Mouse (Mus musculus) inflammation-experienced regulatory T-cells (primary cell): ENCODE measurements around the gene Ppp1r32. TPM values are rescaled to one million over a fixed set of nuclear protein-coding genes. Genes with fewer than 3 reads are reported as not detected.

Source experiments
- polyA plus RNA-seq, 2 experiments: library from polyadenylated mRNA; unstranded; fragments of 100-300 nt; shearing (Covaris generic); gene quantifications; one replicate each; pipeline ENCODE4 v1.2.1; 2017

Gene Ppp1r32
- polyA plus RNA-seq: under 1 TPM; 0.39 to 0.62 TPM

DNA sequence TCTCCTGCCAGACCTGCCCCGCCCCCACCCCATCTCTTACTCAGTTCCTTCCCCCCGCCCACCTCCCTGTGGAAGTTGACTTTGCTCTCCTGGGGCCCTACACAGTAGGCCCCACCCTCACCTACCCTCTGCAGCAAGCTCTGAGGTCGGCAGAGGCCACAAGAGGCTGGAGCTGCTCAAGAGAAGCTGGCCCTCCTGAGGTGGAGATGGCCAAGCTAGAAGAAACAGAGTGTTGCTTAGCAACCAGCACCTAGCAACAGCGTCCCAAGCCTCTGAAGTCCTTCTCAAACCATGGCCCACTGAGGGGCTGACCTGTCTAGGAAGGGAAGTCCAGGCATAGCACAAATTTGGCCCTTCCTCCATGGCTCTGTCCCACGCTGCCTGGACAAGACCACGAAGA is at the start of gene Ppp1r32:
Gene Ppp1r32, minus strand, starts transcription at position 226 of the 400 bp plus-strand sequence.

DNA sequence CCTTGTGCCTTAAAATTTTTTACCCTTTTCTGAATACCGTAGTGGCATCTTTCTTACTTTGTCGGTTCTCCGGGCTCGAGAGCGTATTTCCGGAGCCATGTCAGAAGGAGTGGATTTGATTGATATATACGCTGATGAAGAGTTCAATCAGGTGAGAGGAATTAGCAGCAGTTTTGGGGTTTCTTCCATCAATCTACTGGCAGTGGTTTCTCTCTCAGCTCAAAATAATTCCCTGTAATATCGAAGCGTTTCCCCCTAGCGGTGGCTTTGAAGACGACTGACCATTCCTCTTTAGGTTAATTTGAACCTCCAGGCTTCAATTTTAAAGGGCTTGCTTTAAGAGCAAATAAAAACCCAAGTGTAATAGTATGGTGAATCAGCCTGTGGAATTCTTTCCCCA is 43.2 kb upstream of the Ppp1r32 start, which contains the start of gene Sdhaf2:
Gene Sdhaf2, minus strand, starts transcription at position 233 of the 400 bp plus-strand sequence.

DNA sequence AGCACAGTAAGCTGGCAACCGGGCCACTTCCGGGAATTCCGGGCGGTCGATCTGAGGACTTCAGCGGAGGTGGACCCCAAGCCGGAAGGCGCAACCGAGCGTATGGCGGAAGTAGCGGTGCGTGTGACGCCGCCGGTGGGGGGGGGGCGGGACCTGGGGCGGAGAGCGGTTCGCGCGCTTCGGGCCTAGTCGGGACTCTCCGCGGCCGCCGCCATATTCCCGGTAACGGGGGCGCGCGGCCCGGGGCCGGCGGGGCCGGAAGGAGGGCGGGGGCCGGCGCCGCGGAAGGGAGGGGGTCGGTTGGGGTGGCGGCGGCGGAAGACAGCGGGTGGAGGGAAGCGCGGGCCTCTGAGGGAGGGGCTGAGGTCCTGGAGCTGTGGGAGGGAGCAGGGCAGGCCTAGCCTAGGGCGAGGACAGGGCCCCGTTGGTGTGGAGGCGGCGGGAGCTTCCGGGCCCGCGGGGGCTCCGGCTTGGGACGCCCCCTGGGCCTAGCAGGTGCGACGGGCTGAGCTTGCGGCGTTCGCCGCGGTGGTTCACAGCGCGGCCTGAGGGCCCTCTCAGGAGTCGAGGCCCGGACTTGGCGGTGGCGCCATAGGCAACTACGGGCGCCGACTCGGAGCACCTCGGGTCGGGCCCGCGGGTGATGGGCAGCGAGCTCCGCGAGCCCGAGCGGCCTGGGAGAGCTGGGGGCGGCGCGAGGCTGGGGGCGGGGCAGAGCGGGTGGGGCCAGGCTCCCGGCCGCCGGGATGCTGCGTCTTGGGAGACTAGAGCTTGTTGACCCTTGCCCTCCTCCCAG is 42.6 kb upstream of the Ppp1r32 start, which contains the start of gene Cpsf7:
Gene Cpsf7, plus strand, starts transcription at position 161 of the 796 bp plus-strand sequence.

DNA sequence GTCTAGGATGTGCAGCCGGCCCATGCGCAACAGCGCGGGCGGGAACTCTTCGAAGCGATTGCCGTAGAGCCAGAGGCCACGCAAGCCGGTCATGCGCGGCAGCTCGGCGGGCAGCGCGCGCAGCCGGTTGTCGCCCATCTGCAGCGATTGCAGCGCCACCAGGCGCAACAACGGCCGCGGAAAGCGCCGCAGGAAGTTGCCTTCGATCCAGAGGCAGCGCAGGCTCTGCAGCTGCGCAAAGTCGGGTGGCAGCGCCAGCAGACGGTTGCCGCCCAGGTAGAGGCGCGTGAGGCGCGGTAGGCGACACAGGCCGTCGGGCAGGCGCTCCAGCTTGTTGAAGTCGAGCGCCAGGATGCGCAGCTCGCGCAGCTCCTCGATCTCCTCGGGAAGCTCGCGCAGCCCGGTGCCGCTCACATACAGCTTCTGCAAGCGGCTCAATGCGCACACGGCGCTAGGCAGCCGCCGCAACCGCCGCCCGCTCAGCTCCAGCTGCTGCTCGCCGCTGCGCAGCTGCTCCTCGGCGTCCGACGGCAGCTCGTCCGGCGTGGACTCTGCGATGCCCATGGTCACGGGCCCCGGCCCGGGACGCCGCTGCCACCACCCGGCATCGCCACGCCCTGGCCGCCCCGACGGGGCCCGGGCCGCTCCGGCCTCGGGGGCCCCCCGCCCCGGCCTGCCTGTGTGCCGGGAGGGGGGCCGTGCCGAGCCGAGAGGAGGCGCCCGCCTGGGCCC is 25.8 kb downstream of the Ppp1r32 start, which contains the start of gene Lrrc10b:
Gene Lrrc10b, minus strand, starts transcription at position 722 of the 732 bp plus-strand sequence.

Other genes with a start within 250 kb of the Ppp1r32 start
- gene Myrf, start 242.2 kb downstream of the Ppp1r32 start, polyA plus RNA-seq: 1 to 10 TPM in 1 of 2 experiments, under 1 TPM in 1; 0.19 to 2.5 TPM
- gene Dagla, start 178.1 kb downstream of the Ppp1r32 start, polyA plus RNA-seq: under 1 TPM; 0.12 to 0.26 TPM
- under 1 TPM; 0.25 to 0.94 TPM for gene Syt7, start 93.8 kb downstream of the Ppp1r32 start, polyA plus RNA-seq
- not detected for gene Lrrc10b, start 25.5 kb downstream of the Ppp1r32 start, polyA plus RNA-seq
- 10 to 100 TPM; 28.3 to 31.8 TPM for gene Cpsf7, start 42.3 kb upstream of the Ppp1r32 start, polyA plus RNA-seq
- 10 to 100 TPM; 77.2 to 94.4 TPM for gene Sdhaf2, start 43.2 kb upstream of the Ppp1r32 start, polyA plus RNA-seq
- 10 to 100 TPM in 1 of 2 experiments, 1 to 10 TPM in 1; 6.7 to 12.1 TPM for gene Tmem216, start 73.3 kb upstream of the Ppp1r32 start, polyA plus RNA-seq
- 10 to 100 TPM; 39.2 to 48.2 TPM for gene Cyb561a3, start 94.2 kb upstream of the Ppp1r32 start, polyA plus RNA-seq
- gene Tmem138, start 94.4 kb upstream of the Ppp1r32 start, polyA plus RNA-seq: 10 to 100 TPM; 14.8 to 19.8 TPM
- gene Ddb1, start 122.4 kb upstream of the Ppp1r32 start, polyA plus RNA-seq: 100 to 1,000 TPM; 159 to 166 TPM
- 1 to 10 TPM; 8.0 to 8.2 TPM for gene Tkfc, start 122.7 kb upstream of the Ppp1r32 start, polyA plus RNA-seq
- 1 to 10 TPM in 1 of 2 experiments, under 1 TPM in 1; 0.10 to 1.5 TPM for gene Vwce, start 151.3 kb upstream of the Ppp1r32 start, polyA plus RNA-seq
- not detected for gene Pga5, start 195.1 kb upstream of the Ppp1r32 start, polyA plus RNA-seq
- gene Vps37c, start 205.8 kb upstream of the Ppp1r32 start, polyA plus RNA-seq: 10 to 100 TPM; 21.6 to 26.0 TPM